Mouse (Mus musculus): ENCODE data around the gene Tox2.

Gene Tox2

GRCm38 (mm10) chr2:163254228-163254627, 51.3 kb downstream of the Tox2 start:
- no peak for DNase-seq (ENCODE audit: low read depth)

GRCm38 (mm10) chr2:163256765-163257164, 53.8 kb downstream of the Tox2 start:
- no peak for DNase-seq (ENCODE audit: low read depth)

- DNase-seq (ENCODE audit: low read depth): no peak
These were observed 58.6 kb downstream of the Tox2 start for GRCm38 (mm10) chr2:163261362-163262054.

- no peak for DNase-seq (ENCODE audit: low read depth)
These were observed 59.1 kb downstream of the Tox2 start for GRCm38 (mm10) chr2:163262055-163262420.

- DNase-seq (ENCODE audit: low read depth): no peak
These were observed 64.2 kb downstream of the Tox2 start for GRCm38 (mm10) chr2:163267097-163267496.

GRCm38 (mm10) chr2:163271581-163272492, 68.9 kb downstream of the Tox2 start:
- no peak for DNase-seq (ENCODE audit: low read depth)

GRCm38 (mm10) chr2:163273815-163274214, 70.9 kb downstream of the Tox2 start:
- no peak for DNase-seq (ENCODE audit: low read depth)

GRCm38 (mm10) chr2:163275986-163276385, 73.1 kb downstream of the Tox2 start:
- DNase-seq (ENCODE audit: low read depth): no peak

GRCm38 (mm10) chr2:163277979-163278378, 75.1 kb downstream of the Tox2 start:
- DNase-seq (ENCODE audit: low read depth): no peak

- no peak for DNase-seq (ENCODE audit: low read depth)
These were observed 77.9 kb downstream of the Tox2 start for GRCm38 (mm10) chr2:163280636-163281322.

- no peak for DNase-seq (ENCODE audit: low read depth)
These were observed 81.9 kb downstream of the Tox2 start for GRCm38 (mm10) chr2:163284856-163285255.

GRCm38 (mm10) chr2:163285335-163285734, 82.4 kb downstream of the Tox2 start:
- DNase-seq (ENCODE audit: low read depth): no peak

- no peak for DNase-seq (ENCODE audit: low read depth)
These were observed 82.8 kb downstream of the Tox2 start for GRCm38 (mm10) chr2:163285762-163286161.

- no peak for DNase-seq (ENCODE audit: low read depth)
These were observed 86.0 kb downstream of the Tox2 start for GRCm38 (mm10) chr2:163288881-163289379.

- DNase-seq (ENCODE audit: low read depth): no peak
These were observed 94.2 kb downstream of the Tox2 start for GRCm38 (mm10) chr2:163296999-163297630.

GRCm38 (mm10) chr2:163300069-163301060, 97.4 kb downstream of the Tox2 start:
- no peak for DNase-seq (ENCODE audit: low read depth)

GRCm38 (mm10) chr2:163301641-163302040, 98.7 kb downstream of the Tox2 start:
- no peak for DNase-seq (ENCODE audit: low read depth)

GRCm38 (mm10) chr2:163303037-163303436, 100.1 kb downstream of the Tox2 start:
- no peak for DNase-seq (ENCODE audit: low read depth)

GRCm38 (mm10) chr2:163309376-163309775, 106.5 kb downstream of the Tox2 start:
- DNase-seq (ENCODE audit: low read depth): no peak

- DNase-seq (ENCODE audit: low read depth): no peak
These were observed 107.3 kb downstream of the Tox2 start for GRCm38 (mm10) chr2:163310163-163310688.
